Mouse (Mus musculus) myocyte (in vitro differentiated cells): ENCODE measurements around the gene Dcbld2.

Experiments used
- MAX ChIP-seq: IDR thresholded peaks from one replicate; pipeline ENCODE4 v1.6.1; 2011; ENCODE audit warnings: low read depth, mild to moderate bottlenecking, control low read depth
- MYOG ChIP-seq, 3 experiments: IDR thresholded peaks; one replicate each; pipeline ENCODE4 v1.6.1; 2011; ENCODE audit warnings: control low read depth in 2 of 3, low read depth in 2 of 3, mild to moderate bottlenecking in 2 of 3; ENCODE audit not compliant: insufficient read length in 2 of 3, control insufficient read depth in 1 of 3, insufficient read depth in 1 of 3
- POLR2A ChIP-seq: IDR thresholded peaks from one replicate; pipeline ENCODE4 v1.6.1; 2011; ENCODE audit warnings: low read depth, mild to moderate bottlenecking, control low read depth, moderate library complexity; ENCODE audit not compliant: insufficient read length
- POLR2AphosphoS2 ChIP-seq: IDR thresholded peaks from one replicate; pipeline ENCODE4 v1.6.1; 2011; ENCODE audit warnings: low read depth, control low read depth; ENCODE audit not compliant: insufficient read length
- SRF ChIP-seq: IDR thresholded peaks from one replicate; pipeline ENCODE4 v1.6.1; 2011; ENCODE audit warnings: low read depth; ENCODE audit not compliant: control insufficient read depth, insufficient read length
- TCF12 ChIP-seq: IDR thresholded peaks from one replicate; pipeline ENCODE4 v1.6.1; 2011; ENCODE audit warnings: mild to moderate bottlenecking, control low read depth; ENCODE audit not compliant: poor library complexity, insufficient read depth, severe bottlenecking
- USF1 ChIP-seq: IDR thresholded peaks from one replicate; pipeline ENCODE4 v1.6.1; 2011; ENCODE audit warnings: low read depth, mild to moderate bottlenecking, control low read depth, moderate library complexity

GRCm38 (mm10) chr16:58513755-58514154, 105.5 kb downstream of the Dcbld2 start:
- TF ChIP-seq POLR2A = no peak
- TF ChIP-seq MYOG (IDR thresholded peaks at IDR 0.05; ENCODE audit: control insufficient read depth in 1 of 3, insufficient read depth in 1 of 3, insufficient read length in 2 of 3, low read depth in 2 of 3) = no peak
- no peak for TF ChIP-seq USF1
- no peak for TF ChIP-seq TCF12
- no peak for TF ChIP-seq MAX
- TF ChIP-seq POLR2AphosphoS2 = no peak
- no peak for TF ChIP-seq SRF
